Mouse (Mus musculus): Measurements from ENCODE around the gene Sik1.

The Sik1 gene

DNA sequence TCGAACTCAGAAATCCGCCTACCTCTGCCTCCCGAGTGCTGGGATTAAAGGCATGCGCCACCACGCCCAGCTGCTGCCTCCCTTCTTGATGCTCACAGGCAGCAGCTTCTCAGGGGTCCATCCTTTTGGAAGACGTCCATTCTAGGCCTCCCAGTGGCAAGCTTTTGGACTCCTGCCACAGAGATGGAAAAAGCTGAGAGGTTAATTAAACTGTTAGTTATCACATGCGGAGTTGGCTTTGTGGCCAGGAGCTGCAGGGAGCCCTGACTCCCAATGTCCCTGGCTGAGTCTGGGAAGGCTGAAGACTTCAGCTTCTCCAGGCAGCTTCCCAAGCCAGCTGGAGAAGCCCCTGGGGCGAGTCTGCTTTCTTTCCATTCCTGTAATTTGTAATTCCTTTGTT lies 49.6 kb downstream of the Sik1 start:
- DNase-seq = no peak

DNA sequence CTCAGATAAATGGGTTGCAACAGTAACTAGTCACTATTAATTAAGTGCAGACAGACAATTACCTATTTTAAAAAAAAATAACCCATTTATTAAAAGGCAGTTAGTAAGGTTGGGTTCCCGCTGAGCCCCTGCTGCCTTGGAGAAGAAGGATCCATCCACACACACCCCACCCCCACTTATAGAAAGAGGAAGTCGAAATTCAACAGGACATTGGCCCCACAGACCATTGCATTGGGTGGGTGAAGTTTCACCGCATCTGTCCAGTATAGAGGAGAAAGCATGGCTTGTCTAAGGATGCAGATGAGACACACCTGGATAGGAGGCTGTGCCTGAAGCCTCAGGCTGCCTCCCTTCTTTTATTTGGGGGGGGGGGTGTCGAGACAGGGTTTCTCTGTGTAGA lies 50.0 kb downstream of the Sik1 start:
- DNase-seq = no peak

DNA sequence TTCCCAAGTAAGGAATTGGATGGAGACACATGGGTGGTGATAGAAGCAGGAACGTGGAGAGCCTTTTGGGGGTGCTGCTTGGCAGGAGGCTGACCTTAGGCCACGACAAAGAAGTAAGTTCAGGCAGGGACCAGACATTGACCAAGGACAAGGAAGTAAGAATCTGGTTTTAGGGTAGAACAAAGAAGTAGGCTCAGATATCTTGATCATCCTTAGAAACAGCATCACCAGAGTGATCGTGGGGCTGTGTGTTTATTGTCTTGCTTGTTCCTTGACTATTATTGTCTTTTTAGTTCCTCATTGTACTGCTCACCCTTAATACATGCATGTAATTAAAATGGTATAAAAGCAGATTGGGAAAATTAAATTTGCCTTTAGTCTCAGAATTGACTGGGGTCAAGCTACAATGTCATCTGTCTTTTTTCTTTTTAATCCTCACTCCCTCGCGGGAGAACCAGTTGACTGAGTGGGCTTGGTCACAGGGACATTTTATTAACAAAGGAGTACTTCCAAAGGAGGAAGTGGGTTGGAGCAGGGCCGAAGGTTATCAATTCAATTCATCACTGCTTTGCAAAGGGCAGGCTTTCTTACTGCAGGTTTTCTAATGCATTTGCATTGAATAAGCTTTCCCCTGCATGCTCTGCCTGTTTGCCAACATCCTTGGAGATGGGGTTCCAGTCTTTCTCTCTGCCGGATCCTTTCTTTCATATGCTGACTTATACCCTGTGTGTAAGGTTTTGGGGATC lies 53.2 kb downstream of the Sik1 start:
- no peak for DNase-seq

DNA sequence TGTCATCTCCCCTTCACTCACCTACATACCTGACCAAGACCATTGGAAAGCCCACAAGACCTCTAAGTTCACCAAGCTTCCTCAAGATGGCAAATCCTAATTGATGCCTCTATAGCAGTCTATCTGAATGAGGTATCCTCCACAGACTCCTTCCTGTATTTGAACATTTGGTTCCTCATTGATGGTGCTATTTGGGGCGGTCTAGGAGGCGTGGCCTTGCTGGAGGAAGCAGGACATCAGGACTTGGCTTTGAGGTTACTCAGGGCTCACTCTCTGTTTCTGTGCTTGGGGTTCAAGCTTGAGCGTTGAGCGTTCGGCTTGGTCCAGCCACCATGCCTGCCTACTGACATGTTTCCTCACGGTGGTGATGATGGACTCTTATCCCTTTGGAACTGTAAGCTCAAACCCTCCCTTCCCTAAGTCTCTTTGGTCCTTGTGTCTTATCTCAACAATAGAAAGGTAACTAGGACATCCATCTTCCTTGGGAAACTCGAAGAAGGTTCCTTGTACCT lies 54.7 kb downstream of the Sik1 start:
- no peak for DNase-seq

DNA sequence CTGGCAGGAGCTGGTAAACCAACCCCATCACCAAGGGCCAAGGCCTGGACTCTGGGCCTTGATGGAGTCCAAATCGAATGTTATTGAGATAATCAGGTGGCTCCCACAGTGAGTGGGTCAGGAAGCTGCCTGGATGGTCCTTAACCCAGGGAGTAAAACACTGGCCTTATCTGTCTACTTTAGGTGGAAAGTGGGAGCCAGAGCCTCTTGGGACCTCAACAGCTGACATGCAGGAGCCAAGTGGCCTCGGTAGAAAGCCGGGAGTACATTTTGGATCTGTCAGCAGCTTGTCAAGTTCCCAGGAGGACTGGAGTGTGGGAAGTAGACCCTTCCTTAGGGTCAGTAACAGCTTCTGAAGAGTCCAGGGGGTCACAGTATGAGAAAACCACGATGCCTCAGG lies 59.7 kb downstream of the Sik1 start:
- no peak for DNase-seq
